ENCODE assay signal across 16 mouse cellular contexts in the genomic region with DNA sequence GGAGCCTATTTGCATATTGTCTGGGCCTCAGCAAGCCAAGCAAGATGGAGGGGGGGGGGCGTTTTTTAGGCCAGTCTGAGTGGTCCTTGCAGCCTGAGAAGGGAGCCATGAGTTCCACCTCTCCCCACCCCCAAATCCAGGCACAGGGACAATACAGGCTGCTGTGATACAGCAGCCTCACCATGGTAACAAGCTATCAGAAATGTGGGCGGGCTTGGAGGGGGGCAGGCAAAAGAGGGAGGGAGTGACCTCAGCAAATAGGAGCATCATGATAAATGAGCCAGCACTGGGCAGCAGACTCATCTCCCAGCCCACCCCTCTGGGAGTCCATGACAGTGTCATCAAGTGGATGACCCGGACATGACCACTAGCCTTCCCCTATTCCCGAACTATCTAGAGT. TPM values are rescaled to one million over a fixed set of nuclear protein-coding genes. Genes with fewer than 3 reads are reported as not detected.
A peak's percentile ranks its signal among the peaks of the same experiment; 100 is the strongest.
DNase-seq lines count a peak whose midpoint lies in the region; ATAC-seq lines count a peak whose summit lies in the region.
"Had no signal": no experiment of that assay in that cellular context is flagged by ENCODE, and none has a peak within 500 bp of the region (broad histone marks: within the 10 kb centered on the region; RNA-seq: fewer than 3 reads in every experiment).

No protein-coding gene starts in this region.

- H3K9ac ChIP-seq in hindbrain, embryonic 12.5 days, result no peak overlapping the region
- peak overlapping the region; percentile 1; the same call in 1 of the 2 replicates for H3K9ac ChIP-seq in midbrain, embryonic 14.5 days (replicated peaks; ENCODE audit: low read length)
- H3K9ac ChIP-seq: embryonic facial prominence, embryonic 13.5 days had no signal

- ATAC-seq in megakaryocyte, adult 5-6 weeks (ENCODE audit: poor library complexity, severe bottlenecking), result no peak
- peak; percentile 75 for ATAC-seq in hindbrain, embryonic 12.5 days (ENCODE audit: low FRiP score)
- ATAC-seq in midbrain, embryonic 14.5 days (ENCODE audit: low FRiP score, low TSS enrichment), result peak; percentile 77

- peak; percentile 73 for DNase-seq in midbrain, embryonic 14.5 days
- no peak for DNase-seq in cerebellum, postnatal 4 days (ENCODE audit: low spot score in 2 of 2)
- no peak for DNase-seq in frontal cortex, postnatal 36 days (ENCODE audit: low spot score in 2 of 2)
- DNase-seq in ovary, adult 18-20 months (ENCODE audit: low spot score), result no peak
- no peak for DNase-seq in thymus, adult 18-20 months
- DNase-seq: adrenal gland, postnatal 25 days; cerebellum, adult 11 months; kidney, postnatal 4 days had no signal

- H3K36me3 ChIP-seq in megakaryocyte, embryonic 14.5 days (replicated peaks; ENCODE audit: low read length), result peaks cover 91% of the 10 kb centered on the region
- peaks cover 15% of the 10 kb centered on the region for H3K36me3 ChIP-seq in hindbrain, embryonic 12.5 days
- H3K36me3 ChIP-seq in midbrain, embryonic 14.5 days (ENCODE audit: control insufficient read depth, insufficient read depth, low read length), result peaks cover 22% of the 10 kb centered on the region

- H3K4me2 ChIP-seq in hindbrain, embryonic 12.5 days (replicated peaks), result peak overlapping the region; percentile 9; the same call in 1 of the 2 replicates
- no peak overlapping the region for H3K4me2 ChIP-seq in midbrain, embryonic 14.5 days (ENCODE audit: low read length)
- H3K4me2 ChIP-seq: embryonic facial prominence, embryonic 13.5 days; liver, embryonic 11.5 days had no signal

- WGBS in hindbrain, embryonic 12.5 days, result 17% methylated on average over 4 of the region's 4 CpGs
- 6% methylated on average over 4 of the region's 4 CpGs for WGBS in midbrain, embryonic 14.5 days

- no peaks in the 10 kb centered on the region for H3K9me3 ChIP-seq in megakaryocyte, embryonic 14.5 days
- no peaks in the 10 kb centered on the region for H3K9me3 ChIP-seq in hindbrain, embryonic 12.5 days (replicated peaks)
- H3K9me3 ChIP-seq in midbrain, embryonic 14.5 days (ENCODE audit: control insufficient read depth, low read length), result no peaks in the 10 kb centered on the region
- H3K9me3 ChIP-seq: embryonic facial prominence, embryonic 13.5 days had no signal

- peaks cover 94% of the 10 kb centered on the region for H3K4me1 ChIP-seq in megakaryocyte, embryonic 14.5 days
- peaks cover 83% of the 10 kb centered on the region for H3K4me1 ChIP-seq in hindbrain, embryonic 12.5 days
- H3K4me1 ChIP-seq in midbrain, embryonic 14.5 days (ENCODE audit: control insufficient read depth, insufficient read depth, low read length), result peaks cover 45% of the 10 kb centered on the region
- H3K4me1 ChIP-seq: embryonic facial prominence, embryonic 13.5 days had no signal

- H3K27me3 ChIP-seq in megakaryocyte, embryonic 14.5 days (replicated peaks), result no peaks in the 10 kb centered on the region
- H3K27me3 ChIP-seq in hindbrain, embryonic 12.5 days, result peaks cover 13% of the 10 kb centered on the region; the same call in 1 of the 2 replicates
- no peaks in the 10 kb centered on the region for H3K27me3 ChIP-seq in midbrain, embryonic 14.5 days (ENCODE audit: control insufficient read depth, insufficient read depth, low read length)
- H3K27me3 ChIP-seq: CH12.LX had no signal

- H3K27ac ChIP-seq in hindbrain, embryonic 12.5 days, result peak overlapping the region; percentile 98
- H3K27ac ChIP-seq in midbrain, embryonic 14.5 days (replicated peaks; ENCODE audit: low read depth, low read length), result peak overlapping the region; percentile 73
- H3K27ac ChIP-seq: embryonic facial prominence, embryonic 13.5 days; left cerebral cortex, adult 2 months; stomach, postnatal 0 days had no signal

- H3K4me3 ChIP-seq in megakaryocyte, embryonic 14.5 days (replicated peaks), result peak overlapping the region; percentile 73
- no peak overlapping the region for H3K4me3 ChIP-seq in hindbrain, embryonic 12.5 days
- no peak overlapping the region for H3K4me3 ChIP-seq in midbrain, embryonic 14.5 days (replicated peaks; ENCODE audit: low read depth, low read length)
- H3K4me3 ChIP-seq: embryonic facial prominence, embryonic 13.5 days; left cerebral cortex, adult 2 months had no signal

RNA-seq across cellular contexts. Expression of a gene that starts 19.6 kb away (rescaled TPM):
- polyA plus RNA-seq in megakaryocyte, embryonic 14.5 days (2012; ENCODE audit: insufficient read depth, low replicate concordance), result 74.8 and 193 TPM in 2 replicates
- total RNA-seq in megakaryocyte, adult 5-6 weeks (2015), result 8.2 and 9.3 TPM in 2 replicates
- 16.1 and 17.8 TPM in 2 replicates for total RNA-seq in megakaryocyte, adult 5-6 weeks (2017)
- polyA plus RNA-seq in hindbrain, embryonic 12.5 days (2016; fragmentation: Nextera tagmentation; extraction: Ambion mirVana), result 16.4 and 19.5 TPM in 2 replicates
- 22.4 and 28.0 TPM in 2 replicates for polyA plus RNA-seq in midbrain, embryonic 14.5 days (2014; fragmentation: Nextera tagmentation; extraction: Ambion mirVana)

RNA-seq across cellular contexts. Expression of a gene that starts 29.5 kb away (rescaled TPM):
- 68.0 and 210 TPM in 2 replicates for polyA plus RNA-seq in megakaryocyte, embryonic 14.5 days (2012; ENCODE audit: insufficient read depth, low replicate concordance)
- 5.3 and 9.6 TPM in 2 replicates for total RNA-seq in megakaryocyte, adult 5-6 weeks (2015)
- 4.3 and 6.7 TPM in 2 replicates for total RNA-seq in megakaryocyte, adult 5-6 weeks (2017)
- polyA plus RNA-seq in hindbrain, embryonic 12.5 days (2016; fragmentation: Nextera tagmentation; extraction: Ambion mirVana), result 28.5 and 30.2 TPM in 2 replicates
- 10.9 and 13.2 TPM in 2 replicates for polyA plus RNA-seq in midbrain, embryonic 14.5 days (2014; fragmentation: Nextera tagmentation; extraction: Ambion mirVana)

RNA-seq across cellular contexts. Expression of a gene that starts 37.0 kb away (rescaled TPM):
- polyA plus RNA-seq in megakaryocyte, embryonic 14.5 days (2012; ENCODE audit: insufficient read depth, low replicate concordance), result 12.4 and 15.2 TPM in 2 replicates
- 14.1 and 17.7 TPM in 2 replicates for total RNA-seq in megakaryocyte, adult 5-6 weeks (2015)
- total RNA-seq in megakaryocyte, adult 5-6 weeks (2017), result 17.4 and 18.0 TPM in 2 replicates
- polyA plus RNA-seq in hindbrain, embryonic 12.5 days (2016; fragmentation: Nextera tagmentation; extraction: Ambion mirVana), result 28.3 and 29.3 TPM in 2 replicates
- polyA plus RNA-seq in midbrain, embryonic 14.5 days (2014; fragmentation: Nextera tagmentation; extraction: Ambion mirVana), result 36.1 and 40.0 TPM in 2 replicates

RNA-seq across cellular contexts. Expression of a gene that starts 49.6 kb away (rescaled TPM):
- 2.2 and 19.1 TPM in 2 replicates for polyA plus RNA-seq in megakaryocyte, embryonic 14.5 days (2012; ENCODE audit: insufficient read depth, low replicate concordance)
- total RNA-seq in megakaryocyte, adult 5-6 weeks (2015), result 28.2 and 29.9 TPM in 2 replicates
- 85.0 and 88.4 TPM in 2 replicates for total RNA-seq in megakaryocyte, adult 5-6 weeks (2017)
- 87.9 and 97.0 TPM in 2 replicates for polyA plus RNA-seq in hindbrain, embryonic 12.5 days (2016; fragmentation: Nextera tagmentation; extraction: Ambion mirVana)
- 47.1 and 60.3 TPM in 2 replicates for polyA plus RNA-seq in midbrain, embryonic 14.5 days (2014; fragmentation: Nextera tagmentation; extraction: Ambion mirVana)

RNA-seq across cellular contexts. Expression of a gene that starts 51.2 kb away (rescaled TPM):
- 3.2 TPM in 1 of 2 replicates, not detected in the other for polyA plus RNA-seq in megakaryocyte, embryonic 14.5 days (2012; ENCODE audit: insufficient read depth, low replicate concordance)
- total RNA-seq in megakaryocyte, adult 5-6 weeks (2015), result 13.7 and 16.1 TPM in 2 replicates
- total RNA-seq in megakaryocyte, adult 5-6 weeks (2017), result 21.3 and 33.2 TPM in 2 replicates
- 43.1 and 43.3 TPM in 2 replicates for polyA plus RNA-seq in hindbrain, embryonic 12.5 days (2016; fragmentation: Nextera tagmentation; extraction: Ambion mirVana)
- 28.0 and 28.8 TPM in 2 replicates for polyA plus RNA-seq in midbrain, embryonic 14.5 days (2014; fragmentation: Nextera tagmentation; extraction: Ambion mirVana)
